Mouse (Mus musculus): ENCODE measurements around the gene Eno1. TPM values are rescaled to one million over a fixed set of nuclear protein-coding genes. Genes with fewer than 3 reads are reported as not detected.
A peak's percentile ranks its signal among the peaks of the same experiment; 100 is the strongest.

Gene Eno1
- polyA plus RNA-seq (2016; fragmentation: Nextera tagmentation; extraction: Ambion mirVana) = 3,103 and 4,103 TPM in 2 replicates

DNA sequence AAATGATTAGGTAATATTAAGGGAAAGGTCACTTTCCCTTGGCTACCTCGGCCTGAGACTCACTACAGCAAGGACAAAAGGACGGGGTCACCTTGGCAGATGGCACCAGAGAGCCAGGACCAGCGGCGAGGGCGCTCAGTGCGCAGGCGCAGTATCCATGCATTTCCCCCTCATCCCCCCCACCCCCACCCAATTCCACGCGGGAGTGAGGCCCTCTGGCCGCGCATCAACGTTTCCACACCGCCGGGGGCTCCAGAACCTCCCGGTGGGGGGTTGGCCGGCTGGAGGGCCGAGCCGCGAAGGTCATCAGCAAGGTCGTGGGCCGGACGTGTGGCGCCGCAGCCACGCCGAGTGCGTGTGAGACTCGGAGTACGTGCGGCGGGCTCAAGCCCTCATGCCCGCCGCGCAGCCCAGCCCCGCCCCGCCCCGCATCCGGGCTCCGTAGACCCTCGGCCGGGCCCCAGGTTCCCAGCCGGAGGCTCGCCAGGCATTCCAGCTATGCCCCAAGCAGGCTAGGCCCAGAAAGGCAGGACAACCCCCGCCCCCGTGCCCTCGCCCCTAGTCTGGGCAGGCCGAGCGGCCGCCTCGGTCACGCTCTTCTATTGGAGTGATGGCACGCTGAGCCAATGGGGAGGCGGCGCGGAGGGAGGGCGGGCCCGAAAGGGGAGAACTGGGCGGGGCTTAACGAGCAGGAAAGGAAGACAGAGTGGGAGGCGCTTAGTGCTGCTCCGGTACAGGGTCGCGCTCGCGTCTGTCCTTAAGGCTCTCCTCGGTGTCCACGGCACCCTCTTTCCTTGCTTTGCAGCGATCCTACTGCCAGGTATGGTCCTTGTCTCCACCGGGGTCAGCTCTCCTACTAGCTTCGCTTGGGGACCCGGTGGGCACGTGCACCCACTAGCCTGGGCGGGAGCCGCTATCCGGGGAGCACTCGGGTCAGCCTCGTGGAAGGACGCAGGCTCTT is at the start of gene Eno1:
Eno1 (plus strand) TSS at position 201 of the 961 bp plus-strand sequence.
- H3K36me3 ChIP-seq = peaks cover 33% of the 10 kb centered on the region
- H3K9me3 ChIP-seq (replicated peaks) = no peaks in the 10 kb centered on the region
- under 1% methylated on average over 78 of the region's 78 CpGs for WGBS
- H3K27me3 ChIP-seq (ENCODE audit: low read depth, poor library complexity, severe bottlenecking) = no peaks in the 10 kb centered on the region
- H3K4me3 ChIP-seq = peak within 1 kb of the TSS; percentile 96
- peak; percentile 100 for DNase-seq (ENCODE audit: low spot score)
- H3K4me1 ChIP-seq = peaks cover 65% of the 10 kb centered on the region
- peak within 1 kb of the TSS; percentile 99 for H3K27ac ChIP-seq

GRCm38 (mm10) chr4:150188236-150188635 is 48.3 kb upstream of the Eno1 start:
- Histone ChIP-seq H3K27ac (no peak overlapping the region), H3K4me3 (0 out of 2 replicates have a peak overlapping the region, but pooled peaks have one; percentile 2), H3K4me1 (peaks cover 5% of the 10 kb centered on the region; the same call in 1 of the 2 replicates), H3K9me3 (replicated peaks) (no peaks in the 10 kb centered on the region), H3K36me3 (no peaks in the 10 kb centered on the region), H3K27me3 (ENCODE audit: low read depth, poor library complexity, severe bottlenecking) (no peaks in the 10 kb centered on the region)
- WGBS = 50% methylated on average over 11 of the region's 11 CpGs
- no peak for DNase-seq (ENCODE audit: low spot score)

- DNase-seq (ENCODE audit: low spot score) = no peak
- Histone ChIP-seq H3K4me3 (no peak overlapping the region), H3K36me3 (no peaks in the 10 kb centered on the region), H3K9me3 (replicated peaks) (no peaks in the 10 kb centered on the region), H3K27ac (no peak overlapping the region), H3K27me3 (ENCODE audit: low read depth, poor library complexity, severe bottlenecking) (no peaks in the 10 kb centered on the region), H3K4me1 (peaks cover 5% of the 10 kb centered on the region; the same call in 1 of the 2 replicates)
- WGBS = 83% methylated on average over 6 of the region's 6 CpGs
Observed at GRCm38 (mm10) chr4:150192199-150192598, 44.3 kb upstream of the Eno1 start.

DNA sequence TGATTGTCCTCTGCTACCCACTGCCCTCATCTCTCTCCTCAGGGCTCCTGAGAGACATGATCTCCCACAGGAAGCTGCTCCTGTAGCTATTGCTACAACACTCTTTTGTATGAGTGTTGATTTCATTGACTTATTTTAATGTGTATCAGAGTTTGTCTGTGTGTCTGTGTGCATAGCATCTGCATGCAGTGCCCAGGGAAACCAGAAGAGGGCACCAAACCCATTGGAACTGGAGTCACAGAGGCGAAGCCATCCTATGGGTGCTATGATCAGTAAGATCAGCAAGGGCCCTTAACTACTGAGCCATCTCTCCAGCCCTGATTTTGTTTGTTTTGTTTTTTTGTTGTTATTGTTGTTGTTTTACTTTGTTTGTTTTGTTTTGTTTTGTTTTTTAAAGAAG is 42.6 kb upstream of the Eno1 start:
- Histone ChIP-seq H3K36me3 (no peaks in the 10 kb centered on the region), H3K27ac (no peak overlapping the region), H3K4me3 (no peak overlapping the region), H3K9me3 (replicated peaks) (no peaks in the 10 kb centered on the region), H3K27me3 (ENCODE audit: low read depth, poor library complexity, severe bottlenecking) (no peaks in the 10 kb centered on the region), H3K4me1 (peaks cover 7% of the 10 kb centered on the region)
- WGBS = 43% methylated on average over 1 of the region's 1 CpGs
- DNase-seq (ENCODE audit: low spot score) = peak; percentile 76

GRCm38 (mm10) chr4:150198268-150198667 is 38.3 kb upstream of the Eno1 start:
- WGBS = 74% methylated on average over 9 of the region's 9 CpGs

DNA sequence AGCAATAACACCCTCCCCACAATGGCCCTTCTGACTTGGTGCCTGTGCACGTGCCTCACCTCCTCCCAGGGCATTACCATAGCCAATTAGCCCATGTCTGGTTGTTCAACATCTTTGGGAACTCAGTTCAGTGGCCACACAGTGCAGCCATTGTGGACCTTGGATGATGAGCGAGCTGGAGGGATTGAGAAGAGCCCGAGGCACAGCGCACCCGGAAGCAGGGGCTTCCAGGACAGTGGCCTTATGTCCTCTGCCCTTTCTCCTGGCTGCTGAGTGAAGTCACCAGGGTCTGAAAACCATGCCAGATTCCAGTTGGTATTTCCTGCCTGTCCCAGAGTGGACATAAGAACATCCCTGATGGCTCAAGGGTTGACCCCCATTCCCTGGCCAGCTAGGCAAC is 35.3 kb upstream of the Eno1 start, which contains the start of gene Car6:
Car6 (minus strand) TSS at position 101 of the 400 bp plus-strand sequence.
- H3K27ac ChIP-seq = no peak within 1 kb of the TSS
- H3K4me1 ChIP-seq = peaks cover 15% of the 10 kb centered on the region
- WGBS = 77% methylated on average over 5 of the region's 5 CpGs
- H3K4me3 ChIP-seq = no peak within 1 kb of the TSS
- no peak for DNase-seq (ENCODE audit: low spot score)
- H3K27me3 ChIP-seq (ENCODE audit: low read depth, poor library complexity, severe bottlenecking) = no peaks in the 10 kb centered on the region
- no peaks in the 10 kb centered on the region for H3K36me3 ChIP-seq
- no peaks in the 10 kb centered on the region for H3K9me3 ChIP-seq (replicated peaks)

More at GRCm38 (mm10) chr4:150198268-150198667, 38.3 kb upstream of the Eno1 start:
- DNase-seq (ENCODE audit: low spot score) = no peak
- Histone ChIP-seq H3K9me3 (replicated peaks) (no peaks in the 10 kb centered on the region), H3K36me3 (no peaks in the 10 kb centered on the region), H3K4me1 (peaks cover 7% of the 10 kb centered on the region), H3K27ac (no peak overlapping the region), H3K27me3 (ENCODE audit: low read depth, poor library complexity, severe bottlenecking) (no peaks in the 10 kb centered on the region), H3K4me3 (no peak overlapping the region)

- Histone ChIP-seq H3K36me3 (no peaks in the 10 kb centered on the region), H3K4me1 (peaks cover 19% of the 10 kb centered on the region), H3K9me3 (replicated peaks) (no peaks in the 10 kb centered on the region), H3K27me3 (ENCODE audit: low read depth, poor library complexity, severe bottlenecking) (no peaks in the 10 kb centered on the region), H3K27ac (no peak overlapping the region), H3K4me3 (no peak overlapping the region)
- no peak for DNase-seq (ENCODE audit: low spot score)
- 89% methylated on average over 5 of the region's 5 CpGs for WGBS
Observed at GRCm38 (mm10) chr4:150202702-150203101, 33.8 kb upstream of the Eno1 start.

DNA sequence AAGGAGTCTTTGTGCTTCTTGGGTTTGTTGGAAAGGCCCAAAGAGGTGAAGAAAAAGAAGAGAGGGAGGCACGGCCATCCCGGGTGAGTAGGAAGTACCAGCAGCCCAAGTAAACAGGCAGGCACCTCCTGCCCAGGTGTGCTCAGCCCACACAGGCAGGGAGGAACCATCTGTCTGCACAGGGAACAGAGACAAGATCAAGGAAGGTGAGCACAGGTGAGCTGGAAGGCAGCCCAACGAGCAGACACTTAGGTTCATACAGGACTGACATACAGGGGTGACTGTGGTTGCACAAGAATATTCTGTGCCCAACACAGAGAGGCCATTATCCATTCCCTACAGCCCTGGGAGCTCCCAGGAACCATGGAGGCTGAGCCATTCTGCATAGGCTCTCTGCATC is 31.6 kb upstream of the Eno1 start:
- Histone ChIP-seq H3K9me3 (replicated peaks) (no peaks in the 10 kb centered on the region), H3K27me3 (ENCODE audit: low read depth, poor library complexity, severe bottlenecking) (no peaks in the 10 kb centered on the region), H3K4me1 (peaks cover 17% of the 10 kb centered on the region), H3K27ac (no peak overlapping the region), H3K4me3 (no peak overlapping the region), H3K36me3 (no peaks in the 10 kb centered on the region)
- 91% methylated on average over 3 of the region's 3 CpGs for WGBS
- no peak for DNase-seq (ENCODE audit: low spot score)

GRCm38 (mm10) chr4:150209751-150210150 is 26.8 kb upstream of the Eno1 start:
- 93% methylated on average over 5 of the region's 5 CpGs for whole genome bisulfite sequencing
- no peak for DNase-seq (ENCODE audit: low spot score)

GRCm38 (mm10) chr4:150210306-150210705 is 26.2 kb upstream of the Eno1 start:
- no peak for DNase-seq (ENCODE audit: low spot score)
- Histone ChIP-seq H3K4me1 (peaks cover 23% of the 10 kb centered on the region), H3K27me3 (ENCODE audit: low read depth, poor library complexity, severe bottlenecking) (no peaks in the 10 kb centered on the region), H3K9me3 (replicated peaks) (no peaks in the 10 kb centered on the region), H3K4me3 (no peak overlapping the region), H3K27ac (no peak overlapping the region), H3K36me3 (no peaks in the 10 kb centered on the region)
- WGBS = 86% methylated on average over 8 of the region's 8 CpGs

More at GRCm38 (mm10) chr4:150209751-150210150, 26.8 kb upstream of the Eno1 start:
- no peaks in the 10 kb centered on the region for H3K36me3 ChIP-seq
- no peaks in the 10 kb centered on the region for H3K27me3 ChIP-seq (ENCODE audit: low read depth, poor library complexity, severe bottlenecking)
- H3K4me1 ChIP-seq = peaks cover 23% of the 10 kb centered on the region
- H3K4me3 ChIP-seq = no peak overlapping the region
- no peak overlapping the region for H3K27ac ChIP-seq
- no peaks in the 10 kb centered on the region for H3K9me3 ChIP-seq (replicated peaks)

GRCm38 (mm10) chr4:150211930-150212552 is 24.5 kb upstream of the Eno1 start:
- Histone ChIP-seq H3K4me1 (peaks cover 23% of the 10 kb centered on the region), H3K9me3 (replicated peaks) (no peaks in the 10 kb centered on the region), H3K27me3 (ENCODE audit: low read depth, poor library complexity, severe bottlenecking) (no peaks in the 10 kb centered on the region), H3K36me3 (no peaks in the 10 kb centered on the region), H3K27ac (peak overlapping the region; percentile 83), H3K4me3 (peak overlapping the region; percentile 45)
- DNase-seq (ENCODE audit: low spot score) = no peak
- WGBS = 59% methylated on average over 10 of the region's 10 CpGs

- no peaks in the 10 kb centered on the region for H3K27me3 ChIP-seq (ENCODE audit: low read depth, poor library complexity, severe bottlenecking)
- peaks cover 20% of the 10 kb centered on the region for H3K4me1 ChIP-seq
- no peaks in the 10 kb centered on the region for H3K9me3 ChIP-seq (replicated peaks)
- WGBS = under 1% methylated on average over 15 of the region's 15 CpGs
- DNase-seq (ENCODE audit: low spot score) = peak; percentile 80
- peak overlapping the region; percentile 45 for H3K4me3 ChIP-seq
- H3K27ac ChIP-seq = peak overlapping the region; percentile 83
- H3K36me3 ChIP-seq = no peaks in the 10 kb centered on the region
Observed at GRCm38 (mm10) chr4:150212553-150212971, 24.0 kb upstream of the Eno1 start.

DNA sequence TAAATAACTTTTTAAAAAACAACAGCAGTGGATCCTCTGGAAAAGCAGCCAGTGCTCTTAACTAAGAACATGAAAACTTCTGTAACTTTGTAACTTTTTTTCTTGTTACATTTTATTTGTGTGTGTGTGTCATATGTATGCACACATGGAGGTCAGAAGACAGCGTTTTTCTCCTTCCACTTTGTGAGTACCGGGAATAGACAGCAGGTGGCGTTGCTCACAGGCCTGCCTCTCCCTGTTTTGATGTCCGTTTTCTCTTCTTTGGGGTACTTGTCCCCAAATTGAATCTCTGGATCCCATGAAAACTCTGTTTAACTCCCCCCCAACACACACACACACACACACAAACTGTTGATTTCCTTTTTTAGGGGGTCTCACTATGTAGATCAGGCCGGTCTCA is 22.6 kb upstream of the Eno1 start:
- 41% methylated on average over 5 of the region's 5 CpGs for WGBS
- no peak overlapping the region for H3K27ac ChIP-seq
- no peaks in the 10 kb centered on the region for H3K36me3 ChIP-seq
- no peaks in the 10 kb centered on the region for H3K27me3 ChIP-seq (ENCODE audit: low read depth, poor library complexity, severe bottlenecking)
- peaks cover 15% of the 10 kb centered on the region for H3K4me1 ChIP-seq
- H3K9me3 ChIP-seq (replicated peaks) = no peaks in the 10 kb centered on the region
- DNase-seq (ENCODE audit: low spot score) = no peak
- H3K4me3 ChIP-seq = no peak overlapping the region
